Mouse (Mus musculus): ENCODE results near the gene Myh15. TPM values are rescaled to one million over a fixed set of nuclear protein-coding genes. Genes with fewer than 3 reads are reported as not detected.

The Myh15 gene
- polyA plus RNA-seq, 1 experiment = not detected

DNA sequence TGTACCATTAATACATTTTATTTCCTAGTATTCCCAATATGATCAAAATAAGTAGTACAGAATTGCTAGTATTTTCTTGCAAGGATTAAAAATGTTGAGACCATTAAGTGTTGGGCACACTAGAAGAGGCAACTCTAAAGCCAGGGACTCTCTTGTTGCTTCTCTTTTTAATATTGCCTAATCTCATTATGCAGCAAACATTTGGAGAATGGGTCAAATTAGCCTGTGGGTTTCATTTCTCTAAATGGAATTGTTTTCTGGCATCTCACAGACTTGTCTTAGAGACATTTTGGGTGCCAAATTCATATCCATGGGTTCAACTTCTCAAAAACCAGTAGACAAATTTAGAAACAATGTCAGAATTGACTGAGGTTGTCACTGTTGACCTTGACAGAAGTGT is 8.1 kb upstream of the Myh15 start:
- Histone ChIP-seq H3K36me3 (ENCODE audit: control insufficient read depth, insufficient read depth) (no peaks in the 10 kb centered on the region), H3ac (ENCODE audit: control insufficient read depth, insufficient read length, low read depth) (no peak overlapping the region), H3K79me2 (ENCODE audit: control insufficient read depth, insufficient read depth) (no peaks in the 10 kb centered on the region), H3K27me3 (ENCODE audit: control insufficient read depth, insufficient read depth, insufficient read length) (no peaks in the 10 kb centered on the region), H3K4me3 (ENCODE audit: insufficient read depth, poor library complexity, severe bottlenecking) (no peak overlapping the region), H3K79me3 (ENCODE audit: low read depth) (no peaks in the 10 kb centered on the region)
- TF ChIP-seq MYOG (IDR thresholded peaks at IDR 0.05; ENCODE audit: control insufficient read depth, extremely low read depth, insufficient read length) (no peak), MYOD1 (IDR thresholded peaks at IDR 0.05; ENCODE audit: control insufficient read depth, insufficient read length, low read depth) (no peak), FOSL1 (IDR thresholded peaks at IDR 0.05; ENCODE audit: insufficient read depth, low read length, poor library complexity, severe bottlenecking) (no peak), USF1 (IDR thresholded peaks at IDR 0.05; ENCODE audit: low read depth) (no peak), MAX (IDR thresholded peaks at IDR 0.05) (no peak), CTCF (IDR thresholded peaks at IDR 0.05; ENCODE audit: control insufficient read depth, insufficient read depth, insufficient read length) (no peak), CEBPB (IDR thresholded peaks at IDR 0.05; ENCODE audit: low read depth) (no peak)

GRCm38 (mm10) chr16:49069256-49069963 is 12.1 kb downstream of the Myh15 start:
- H3K79me2 ChIP-seq (ENCODE audit: control insufficient read depth, insufficient read depth) = no peaks in the 10 kb centered on the region
- no peak for TF ChIP-seq USF1 (IDR thresholded peaks at IDR 0.05; ENCODE audit: low read depth)
- no peaks in the 10 kb centered on the region for H3K79me3 ChIP-seq (ENCODE audit: low read depth)
- H3K27me3 ChIP-seq (ENCODE audit: control insufficient read depth, insufficient read depth, insufficient read length) = peaks cover 5% of the 10 kb centered on the region
- H3K36me3 ChIP-seq (ENCODE audit: control insufficient read depth, insufficient read depth) = no peaks in the 10 kb centered on the region
- H3K4me3 ChIP-seq (ENCODE audit: insufficient read depth, poor library complexity, severe bottlenecking) = no peak overlapping the region
- no peak overlapping the region for H3ac ChIP-seq (ENCODE audit: control insufficient read depth, insufficient read length, low read depth)

- no peak overlapping the region for H3ac ChIP-seq (ENCODE audit: control insufficient read depth, insufficient read length, low read depth)
- H3K36me3 ChIP-seq (ENCODE audit: control insufficient read depth, insufficient read depth) = no peaks in the 10 kb centered on the region
- no peaks in the 10 kb centered on the region for H3K79me2 ChIP-seq (ENCODE audit: control insufficient read depth, insufficient read depth)
- H3K27me3 ChIP-seq (ENCODE audit: control insufficient read depth, insufficient read depth, insufficient read length) = peaks cover 4% of the 10 kb centered on the region
- H3K79me3 ChIP-seq (ENCODE audit: low read depth) = no peaks in the 10 kb centered on the region
- no peak overlapping the region for H3K4me3 ChIP-seq (ENCODE audit: insufficient read depth, poor library complexity, severe bottlenecking)
- no peak for TF ChIP-seq CTCF (IDR thresholded peaks at IDR 0.05; ENCODE audit: control insufficient read depth, insufficient read depth, insufficient read length)
These were observed 14.0 kb downstream of the Myh15 start for GRCm38 (mm10) chr16:49071316-49071715.

DNA sequence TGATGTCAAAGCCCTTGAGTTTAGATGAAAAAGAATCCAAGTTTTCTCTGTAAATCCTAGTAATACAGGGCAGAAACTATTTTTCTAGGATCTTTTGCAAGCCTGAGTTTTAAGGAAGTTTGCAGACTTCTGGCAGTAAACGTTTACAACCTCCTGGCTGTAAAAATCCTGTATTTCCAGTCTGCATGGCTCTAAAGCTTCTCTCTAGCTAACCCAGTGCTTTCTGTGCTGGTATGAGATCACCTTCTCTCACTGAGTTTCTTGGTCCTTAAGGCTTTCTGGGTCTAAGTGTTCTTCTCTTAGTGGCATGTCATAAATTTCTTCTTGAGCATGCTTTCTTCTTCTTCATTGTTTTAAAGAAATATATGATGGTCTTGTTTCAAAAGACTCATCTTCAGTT is 70.7 kb downstream of the Myh15 start:
- H3ac ChIP-seq (ENCODE audit: control insufficient read depth, insufficient read length, low read depth) = no peak overlapping the region
- no peak for TF ChIP-seq MYOG (IDR thresholded peaks at IDR 0.05; ENCODE audit: control insufficient read depth, extremely low read depth, insufficient read length)
- TF ChIP-seq FOSL1 (IDR thresholded peaks at IDR 0.05; ENCODE audit: insufficient read depth, low read length, poor library complexity, severe bottlenecking) = no peak
- no peak for TF ChIP-seq CEBPB (IDR thresholded peaks at IDR 0.05; ENCODE audit: low read depth)
- TF ChIP-seq USF1 (IDR thresholded peaks at IDR 0.05; ENCODE audit: low read depth) = no peak
- no peaks in the 10 kb centered on the region for H3K79me2 ChIP-seq (ENCODE audit: control insufficient read depth, insufficient read depth)
- no peaks in the 10 kb centered on the region for H3K79me3 ChIP-seq (ENCODE audit: low read depth)
- no peak overlapping the region for H3K4me3 ChIP-seq (ENCODE audit: insufficient read depth, poor library complexity, severe bottlenecking)
- no peaks in the 10 kb centered on the region for H3K27me3 ChIP-seq (ENCODE audit: control insufficient read depth, insufficient read depth, insufficient read length)
- no peaks in the 10 kb centered on the region for H3K36me3 ChIP-seq (ENCODE audit: control insufficient read depth, insufficient read depth)

DNA sequence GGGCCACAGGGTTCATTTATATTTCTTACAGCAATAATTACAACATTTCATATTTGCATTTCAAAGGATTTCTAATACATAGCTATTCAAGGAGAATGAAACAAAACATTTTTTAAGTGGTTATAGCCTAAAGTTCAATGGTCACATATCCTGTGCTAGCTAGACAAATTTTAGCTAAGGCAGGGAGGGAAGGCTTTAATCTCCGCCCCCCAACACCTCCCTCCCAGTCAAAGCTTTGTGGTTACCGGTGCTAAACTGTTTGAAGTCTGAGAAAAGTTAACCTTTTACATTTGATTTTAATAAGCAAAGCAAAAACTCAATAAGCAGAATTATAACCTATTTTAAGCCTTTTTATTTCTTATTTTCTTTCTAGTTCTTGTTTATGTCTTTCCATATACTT is 98.9 kb downstream of the Myh15 start:
- H3K79me2 ChIP-seq (ENCODE audit: control insufficient read depth, insufficient read depth) = no peaks in the 10 kb centered on the region
- no peaks in the 10 kb centered on the region for H3K79me3 ChIP-seq (ENCODE audit: low read depth)
- no peak overlapping the region for H3ac ChIP-seq (ENCODE audit: control insufficient read depth, insufficient read length, low read depth)
- H3K4me3 ChIP-seq (ENCODE audit: insufficient read depth, poor library complexity, severe bottlenecking) = no peak overlapping the region
- no peak for TF ChIP-seq MYOG (IDR thresholded peaks at IDR 0.05; ENCODE audit: control insufficient read depth, extremely low read depth, insufficient read length)
- no peak for TF ChIP-seq MYOD1 (IDR thresholded peaks at IDR 0.05; ENCODE audit: control insufficient read depth, insufficient read length, low read depth)
- no peak for TF ChIP-seq MAX (IDR thresholded peaks at IDR 0.05)
- TF ChIP-seq USF1 (IDR thresholded peaks at IDR 0.05; ENCODE audit: low read depth) = no peak
- no peak for TF ChIP-seq FOSL1 (IDR thresholded peaks at IDR 0.05; ENCODE audit: insufficient read depth, low read length, poor library complexity, severe bottlenecking)
- no peak for TF ChIP-seq CEBPB (IDR thresholded peaks at IDR 0.05; ENCODE audit: low read depth)
- no peak for TF ChIP-seq CTCF (IDR thresholded peaks at IDR 0.05; ENCODE audit: control insufficient read depth, insufficient read depth, insufficient read length)
- no peaks in the 10 kb centered on the region for H3K36me3 ChIP-seq (ENCODE audit: control insufficient read depth, insufficient read depth)
- peaks cover 5% of the 10 kb centered on the region for H3K27me3 ChIP-seq (ENCODE audit: control insufficient read depth, insufficient read depth, insufficient read length)

DNA sequence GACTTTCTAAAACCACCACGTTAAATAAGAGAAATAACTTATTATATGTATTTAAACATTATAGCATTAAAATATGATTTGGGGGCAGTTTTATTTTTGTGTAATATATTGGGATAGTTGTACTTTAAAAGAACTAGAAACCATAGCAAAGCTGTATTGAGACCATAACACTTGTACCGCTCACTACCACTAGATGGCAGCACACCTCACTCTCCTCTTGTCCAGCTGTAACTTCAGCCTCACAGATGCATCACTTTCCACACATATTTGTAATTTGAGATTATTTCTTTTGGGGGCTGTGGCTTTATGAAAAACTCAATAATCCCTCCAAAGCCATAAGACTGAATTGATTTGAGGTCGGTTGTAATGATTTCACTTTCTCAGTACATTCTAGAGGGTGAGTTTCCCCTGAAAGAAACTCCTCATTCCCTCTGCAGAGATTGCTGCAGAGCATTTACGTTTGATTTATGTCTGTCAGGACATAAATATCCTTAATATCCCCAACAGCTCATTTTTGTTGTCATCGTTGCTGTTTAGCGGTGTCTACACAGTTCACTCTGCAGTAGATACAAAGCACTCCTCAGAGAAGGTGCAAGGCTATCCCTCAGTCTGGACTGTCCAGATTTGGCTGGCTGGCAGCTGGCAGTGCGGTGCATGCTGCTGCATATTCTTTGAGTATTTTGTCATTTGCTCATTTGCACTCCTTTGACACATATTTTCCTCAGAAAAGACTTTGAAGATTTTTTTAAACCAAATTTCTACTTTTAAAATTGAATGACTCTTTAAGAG is 107.3 kb downstream of the Myh15 start:
- peaks cover 3% of the 10 kb centered on the region for H3K27me3 ChIP-seq (ENCODE audit: control insufficient read depth, insufficient read depth, insufficient read length)
- H3K79me2 ChIP-seq (ENCODE audit: control insufficient read depth, insufficient read depth) = no peaks in the 10 kb centered on the region
- no peaks in the 10 kb centered on the region for H3K36me3 ChIP-seq (ENCODE audit: control insufficient read depth, insufficient read depth)
- TF ChIP-seq MYOD1 (IDR thresholded peaks at IDR 0.05; ENCODE audit: control insufficient read depth, insufficient read length, low read depth) (no peak), USF1 (IDR thresholded peaks at IDR 0.05; ENCODE audit: low read depth) (no peak), MAX (IDR thresholded peaks at IDR 0.05) (no peak), MYOG (IDR thresholded peaks at IDR 0.05; ENCODE audit: control insufficient read depth, extremely low read depth, insufficient read length) (no peak), CTCF (IDR thresholded peaks at IDR 0.05; ENCODE audit: control insufficient read depth, insufficient read depth, insufficient read length) (no peak), CEBPB (IDR thresholded peaks at IDR 0.05; ENCODE audit: low read depth) (no peak), FOSL1 (IDR thresholded peaks at IDR 0.05; ENCODE audit: insufficient read depth, low read length, poor library complexity, severe bottlenecking) (no peak)
- H3K79me3 ChIP-seq (ENCODE audit: low read depth) = no peaks in the 10 kb centered on the region
- no peak overlapping the region for H3ac ChIP-seq (ENCODE audit: control insufficient read depth, insufficient read length, low read depth)
- no peak overlapping the region for H3K4me3 ChIP-seq (ENCODE audit: insufficient read depth, poor library complexity, severe bottlenecking)
